Mouse (Mus musculus): ENCODE data around the gene Rapgef6. TPM values are rescaled to one million over a fixed set of nuclear protein-coding genes. Genes with fewer than 3 reads are reported as not detected.
A peak's percentile ranks its signal among the peaks of the same experiment; 100 is the strongest.

The Rapgef6 gene
- polyA plus RNA-seq, 1 experiment, result 11.4 TPM

DNA sequence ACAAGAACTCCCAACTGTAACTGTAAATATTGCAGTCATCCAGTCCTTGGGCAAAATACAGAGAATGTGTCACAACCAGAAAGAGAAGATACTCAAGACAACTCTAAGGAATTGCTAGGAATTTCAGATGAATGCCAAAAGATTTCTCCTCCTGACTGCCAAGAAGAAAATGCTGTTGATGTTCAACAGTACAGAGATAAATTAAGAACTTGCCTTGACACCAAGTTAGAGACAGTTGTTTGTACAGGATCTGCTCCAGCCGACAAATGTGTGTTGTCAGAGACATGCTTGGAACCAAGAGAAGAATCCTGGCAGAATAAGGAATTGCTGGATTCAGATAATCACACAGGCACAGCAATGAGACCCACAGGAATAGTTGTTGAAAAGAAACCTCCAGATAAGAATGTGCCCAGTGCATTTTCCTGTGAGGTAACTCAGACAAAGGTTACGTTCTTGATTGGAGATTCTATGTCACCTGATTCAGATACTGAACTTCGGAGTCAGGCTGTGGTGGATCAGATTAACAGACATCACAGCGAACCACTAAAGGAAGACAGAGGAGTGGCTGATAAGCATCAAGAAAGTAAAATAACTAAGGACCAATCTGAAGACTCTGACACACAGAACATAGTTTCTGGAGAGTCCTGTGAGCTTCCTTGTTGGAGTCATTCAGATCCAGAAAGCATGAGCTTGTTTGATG, 20.0 kb upstream of the Rapgef6 start:
- TF ChIP-seq CTCF (IDR thresholded peaks at IDR 0.05; ENCODE audit: extremely low read depth, insufficient read length, insufficient replicate concordance, low read depth, low read length) (no peak), POLR2A (IDR thresholded peaks at IDR 0.05; ENCODE audit: low read depth, low read length) (no peak)
- 66% methylated on average over 4 of the region's 4 CpGs for WGBS
- peaks cover 37% of the 10 kb centered on the region for H3K36me3 ChIP-seq (ENCODE audit: control insufficient read depth, insufficient read depth, low read length)
- H3K4me3 ChIP-seq (ENCODE audit: low read depth, low read length), result no peak overlapping the region
- no peaks in the 10 kb centered on the region for H3K27me3 ChIP-seq (ENCODE audit: control insufficient read depth, insufficient read depth, low read length)
- no peak overlapping the region for H3K27ac ChIP-seq (ENCODE audit: insufficient read depth, low read depth, low read length)
- H3K4me1 ChIP-seq (ENCODE audit: control insufficient read depth, insufficient read depth, insufficient read length, low read length), result 0 out of 2 replicates have a peak, but pooled peaks cover 2% of the 10 kb centered on the region

DNA sequence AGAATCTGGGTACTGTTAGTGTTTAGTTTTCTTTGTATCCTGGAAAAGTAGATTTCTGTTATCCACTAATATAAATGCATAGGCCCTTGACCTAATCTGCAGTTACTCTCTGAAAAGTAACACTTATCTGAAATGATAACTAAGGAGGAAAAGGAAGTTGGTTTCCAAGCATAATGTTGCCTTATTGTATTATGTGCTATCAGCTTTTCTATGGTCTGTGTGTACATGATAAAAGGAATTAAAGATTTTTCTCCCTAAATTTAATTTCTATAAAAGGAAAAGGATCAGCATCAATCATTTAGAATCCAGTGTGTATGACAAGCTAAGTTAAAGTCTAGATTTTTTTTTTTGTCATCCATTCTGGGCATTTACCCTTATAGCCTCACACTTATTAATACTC, 9.1 kb upstream of the Rapgef6 start:
- no peak overlapping the region for H3K4me3 ChIP-seq (ENCODE audit: low read depth, low read length)

GRCm38 (mm10) chr11:54521927-54522528, 619 bp upstream of the Rapgef6 start:
- under 1% methylated on average over 18 of the region's 18 CpGs for WGBS
- H3K36me3 ChIP-seq (ENCODE audit: control insufficient read depth, insufficient read depth, low read length), result no peaks in the 10 kb centered on the region
- TF ChIP-seq CTCF (IDR thresholded peaks at IDR 0.05; ENCODE audit: extremely low read depth, insufficient read length, insufficient replicate concordance, low read depth, low read length) (no peak), POLR2A (IDR thresholded peaks at IDR 0.05; ENCODE audit: low read depth, low read length) (no peak)
- H3K4me3 ChIP-seq (ENCODE audit: low read depth, low read length), result peak overlapping the region; percentile 93
- peaks cover 2% of the 10 kb centered on the region; the same call in 1 of the 2 replicates for H3K4me1 ChIP-seq (ENCODE audit: control insufficient read depth, insufficient read depth, insufficient read length, low read length)
- H3K27ac ChIP-seq (ENCODE audit: insufficient read depth, low read depth, low read length), result peak overlapping the region; percentile 97
- no peaks in the 10 kb centered on the region for H3K27me3 ChIP-seq (ENCODE audit: control insufficient read depth, insufficient read depth, low read length)

More for the DNA sequence above, 9.1 kb upstream of the Rapgef6 start:
- Histone ChIP-seq H3K4me1 (ENCODE audit: control insufficient read depth, insufficient read depth, insufficient read length, low read length) (no peaks in the 10 kb centered on the region), H3K27ac (ENCODE audit: insufficient read depth, low read depth, low read length) (no peak overlapping the region), H3K27me3 (ENCODE audit: control insufficient read depth, insufficient read depth, low read length) (no peaks in the 10 kb centered on the region), H3K36me3 (ENCODE audit: control insufficient read depth, insufficient read depth, low read length) (peaks cover 14% of the 10 kb centered on the region)
- TF ChIP-seq POLR2A (IDR thresholded peaks at IDR 0.05; ENCODE audit: low read depth, low read length) (no peak), CTCF (IDR thresholded peaks at IDR 0.05; ENCODE audit: extremely low read depth, insufficient read length, insufficient replicate concordance, low read depth, low read length) (no peak)

- H3K4me1 ChIP-seq (ENCODE audit: control insufficient read depth, insufficient read depth, insufficient read length, low read length), result peaks cover 4% of the 10 kb centered on the region; the same call in 1 of the 2 replicates
- peak overlapping the region; percentile 95 for H3K27ac ChIP-seq (ENCODE audit: insufficient read depth, low read depth, low read length)
- H3K36me3 ChIP-seq (ENCODE audit: control insufficient read depth, insufficient read depth, low read length), result no peaks in the 10 kb centered on the region
- H3K4me3 ChIP-seq (ENCODE audit: low read depth, low read length), result peak overlapping the region; percentile 96
- WGBS, result 7% methylated on average over 10 of the region's 10 CpGs
- TF ChIP-seq POLR2A (IDR thresholded peaks at IDR 0.05; ENCODE audit: low read depth, low read length) (no peak), CTCF (IDR thresholded peaks at IDR 0.05; ENCODE audit: extremely low read depth, insufficient read length, insufficient replicate concordance, low read depth, low read length) (no peak)
- no peaks in the 10 kb centered on the region for H3K27me3 ChIP-seq (ENCODE audit: control insufficient read depth, insufficient read depth, low read length)
Observed at GRCm38 (mm10) chr11:54523431-54524001, 869 bp downstream of the Rapgef6 start.

- Histone ChIP-seq H3K36me3 (ENCODE audit: control insufficient read depth, insufficient read depth, low read length) (no peaks in the 10 kb centered on the region), H3K4me3 (ENCODE audit: low read depth, low read length) (no peak overlapping the region), H3K27ac (ENCODE audit: insufficient read depth, low read depth, low read length) (no peak overlapping the region), H3K27me3 (ENCODE audit: control insufficient read depth, insufficient read depth, low read length) (no peaks in the 10 kb centered on the region), H3K4me1 (ENCODE audit: control insufficient read depth, insufficient read depth, insufficient read length, low read length) (peaks cover 9% of the 10 kb centered on the region; the same call in 1 of the 2 replicates)
- WGBS, result 16% methylated on average over 2 of the region's 2 CpGs
- TF ChIP-seq POLR2A (IDR thresholded peaks at IDR 0.05; ENCODE audit: low read depth, low read length), result no peak
- no peak for TF ChIP-seq CTCF (IDR thresholded peaks at IDR 0.05; ENCODE audit: extremely low read depth, insufficient read length, insufficient replicate concordance, low read depth, low read length)
Observed at GRCm38 (mm10) chr11:54528002-54528401, 5.4 kb downstream of the Rapgef6 start.

DNA sequence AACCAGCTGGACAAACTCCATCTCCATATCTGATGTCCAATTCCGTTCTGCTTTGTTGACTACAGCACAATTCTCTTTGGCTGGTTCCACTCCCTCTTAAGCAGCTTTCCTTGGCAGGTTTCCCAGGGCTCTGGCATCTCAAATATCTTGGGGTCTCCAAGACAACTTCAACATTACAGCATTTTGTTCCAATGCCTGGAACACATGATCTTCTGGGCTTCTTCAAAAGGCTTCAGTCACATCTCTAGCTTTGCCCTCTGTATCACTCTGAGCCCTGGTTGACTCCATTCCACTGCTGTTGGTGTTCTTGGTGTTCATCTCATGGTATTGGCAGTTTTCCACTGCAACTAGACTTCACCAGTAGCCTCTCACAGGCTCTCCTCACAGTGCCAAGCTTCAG, 7.7 kb downstream of the Rapgef6 start:
- Histone ChIP-seq H3K4me1 (ENCODE audit: control insufficient read depth, insufficient read depth, insufficient read length, low read length) (peaks cover 7% of the 10 kb centered on the region; the same call in 1 of the 2 replicates), H3K4me3 (ENCODE audit: low read depth, low read length) (no peak overlapping the region), H3K27ac (ENCODE audit: insufficient read depth, low read depth, low read length) (no peak overlapping the region), H3K36me3 (ENCODE audit: control insufficient read depth, insufficient read depth, low read length) (no peaks in the 10 kb centered on the region), H3K27me3 (ENCODE audit: control insufficient read depth, insufficient read depth, low read length) (no peaks in the 10 kb centered on the region)
- WGBS, result 37% methylated on average over 1 of the region's 1 CpGs
- TF ChIP-seq CTCF (IDR thresholded peaks at IDR 0.05; ENCODE audit: extremely low read depth, insufficient read length, insufficient replicate concordance, low read depth, low read length), result no peak
- no peak for TF ChIP-seq POLR2A (IDR thresholded peaks at IDR 0.05; ENCODE audit: low read depth, low read length)

GRCm38 (mm10) chr11:54530916-54531315, 8.3 kb downstream of the Rapgef6 start:
- peaks cover 7% of the 10 kb centered on the region; the same call in 1 of the 2 replicates for H3K4me1 ChIP-seq (ENCODE audit: control insufficient read depth, insufficient read depth, insufficient read length, low read length)
- H3K27ac ChIP-seq (ENCODE audit: insufficient read depth, low read depth, low read length), result no peak overlapping the region
- WGBS, result 93% methylated on average over 1 of the region's 1 CpGs
- no peaks in the 10 kb centered on the region for H3K36me3 ChIP-seq (ENCODE audit: control insufficient read depth, insufficient read depth, low read length)
- H3K27me3 ChIP-seq (ENCODE audit: control insufficient read depth, insufficient read depth, low read length), result no peaks in the 10 kb centered on the region
- TF ChIP-seq POLR2A (IDR thresholded peaks at IDR 0.05; ENCODE audit: low read depth, low read length), result no peak
- TF ChIP-seq CTCF (IDR thresholded peaks at IDR 0.05; ENCODE audit: extremely low read depth, insufficient read length, insufficient replicate concordance, low read depth, low read length), result no peak
- H3K4me3 ChIP-seq (ENCODE audit: low read depth, low read length), result no peak overlapping the region

Data from small intestine, adult 2 months (tissue).